Mouse (Mus musculus) cerebellum, postnatal 10 days (tissue): ENCODE measurements around the gene Olfr1355.
"Not testable (repeated sequence)": the region's sequence is repeated elsewhere in the genome, so short reads cannot be mapped to it uniquely, and the experiment has no call there.

Source experiments
- DNase-seq, 2 experiments: peaks; one replicate each; pipeline ENCODE4 v3.0.0; 2021; ENCODE audit warnings: mixed read lengths in 2 of 2

Olfr1355 gene

GRCm38 (mm10) chr10:78875240-78875639 lies at the start of gene Olfr1355:
Gene Olfr1355, plus strand, starts transcription at chr10:78875540.
- no peak for DNase-seq

GRCm38 (mm10) chr10:78840456-78840855 lies 34.9 kb upstream of the Olfr1355 start:
- not testable (repeated sequence) for DNase-seq

GRCm38 (mm10) chr10:78852066-78852465 lies 23.3 kb upstream of the Olfr1355 start, which contains the start of gene Olfr1356:
Gene Olfr1356, minus strand, starts transcription at chr10:78852166.
- DNase-seq = no peak

GRCm38 (mm10) chr10:78912871-78913270 lies 37.5 kb downstream of the Olfr1355 start, which contains the start of gene Olfr1354:
Gene Olfr1354, plus strand, starts transcription at chr10:78913171.
- DNase-seq = not testable (repeated sequence)
